Mouse (Mus musculus) stomach, postnatal 0 days (tissue): ENCODE data around the gene Cchcr1.
A peak's percentile ranks its signal among the peaks of the same experiment; 100 is the strongest.

Source experiments
- CTCF ChIP-seq: IDR thresholded peaks from 2 replicates; pipeline ENCODE4 v1.5.1; 2016; ENCODE audit warnings: antibody characterized with exemption, low read depth, mild to moderate bottlenecking, moderate library complexity
- EP300 ChIP-seq: optimal IDR thresholded peaks from 2 replicates; pipeline ENCODE3; 2016; ENCODE audit warnings: antibody characterized with exemption

- peak; percentile 27; the same call in 1 of the 2 replicates for TF ChIP-seq CTCF
- no peak for TF ChIP-seq EP300
Measured at GRCm38 (mm10) chr17:35567767-35568166, 50.9 kb downstream of the Cchcr1 start.
